Mouse (Mus musculus): ENCODE measurements around the gene Ankrd65. TPM values are rescaled to one million over a fixed set of nuclear protein-coding genes. Genes with fewer than 3 reads are reported as not detected.

Ankrd65 gene
- polyA plus RNA-seq, 1 experiment from 2014 or later, result 0.46 TPM

DNA sequence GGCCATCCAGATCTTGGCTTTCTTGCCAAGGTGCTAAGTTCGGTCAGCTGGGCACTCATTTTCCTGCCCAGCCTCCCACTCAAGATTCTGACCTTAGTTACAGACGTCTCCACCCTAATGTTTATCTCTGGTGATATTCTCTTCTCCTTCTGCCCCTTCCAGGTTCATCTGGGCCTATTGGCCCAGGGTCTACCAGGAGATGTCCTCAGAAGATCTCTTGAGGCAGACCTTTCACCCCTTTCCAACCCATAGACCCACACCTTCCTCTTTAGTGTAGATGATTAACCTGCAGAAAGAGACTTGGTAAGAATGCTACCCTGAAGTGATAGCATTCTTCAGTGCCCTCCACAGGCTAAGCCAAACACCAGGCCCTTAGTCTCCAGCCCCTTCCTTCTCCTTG is 18.5 kb upstream of the Ankrd65 start:
- no peak overlapping the region for H3K9ac ChIP-seq (replicated peaks; ENCODE audit: low read depth, low read length)
- no peak overlapping the region for H3K4me2 ChIP-seq (replicated peaks; ENCODE audit: low read depth, low read length)
- H3K9me3 ChIP-seq (ENCODE audit: control insufficient read depth, low read depth, low read length), result no peaks in the 10 kb centered on the region
- no peaks in the 10 kb centered on the region for H3K27me3 ChIP-seq (ENCODE audit: control insufficient read depth, insufficient read depth, low read length)
- WGBS, result 78% methylated on average over 2 of the region's 2 CpGs
- no peak for ATAC-seq (ENCODE audit: insufficient number of reproducible peaks, insufficient read depth, low FRiP score, low read depth)
- H3K4me3 ChIP-seq (ENCODE audit: low read depth, low read length), result no peak overlapping the region
- peaks cover 25% of the 10 kb centered on the region; the same call in 1 of the 2 replicates for H3K4me1 ChIP-seq (ENCODE audit: control insufficient read depth, insufficient read depth, low read length)
- H3K27ac ChIP-seq (ENCODE audit: low read length), result no peak overlapping the region
- no peaks in the 10 kb centered on the region for H3K36me3 ChIP-seq (ENCODE audit: control insufficient read depth, insufficient read depth, low read length)

DNA sequence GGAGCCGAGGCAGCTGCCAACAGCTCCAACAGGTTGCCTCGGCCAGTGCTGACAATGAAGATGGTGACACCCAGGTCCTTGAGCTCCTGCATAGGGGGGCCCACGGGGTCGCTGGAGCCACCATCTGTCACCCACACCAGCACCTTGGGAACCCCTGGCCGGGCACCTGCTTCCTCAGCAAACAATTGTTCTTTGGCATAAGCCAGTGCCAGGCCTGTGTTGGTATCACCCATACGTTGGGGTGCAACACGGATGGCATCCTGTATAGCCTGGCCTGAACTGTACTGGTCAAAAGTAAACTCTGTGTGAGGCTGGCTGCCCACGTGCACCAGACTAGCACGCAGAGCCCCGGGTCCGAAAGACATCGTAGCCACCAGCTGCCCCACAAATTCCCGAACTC is 17.5 kb upstream of the Ankrd65 start:
- Histone ChIP-seq H3K4me3 (ENCODE audit: low read depth, low read length) (no peak overlapping the region), H3K9ac (replicated peaks; ENCODE audit: low read depth, low read length) (no peak overlapping the region), H3K4me2 (replicated peaks; ENCODE audit: low read depth, low read length) (no peak overlapping the region), H3K27me3 (ENCODE audit: control insufficient read depth, insufficient read depth, low read length) (no peaks in the 10 kb centered on the region), H3K27ac (ENCODE audit: low read length) (no peak overlapping the region), H3K9me3 (ENCODE audit: control insufficient read depth, low read depth, low read length) (no peaks in the 10 kb centered on the region), H3K4me1 (ENCODE audit: control insufficient read depth, insufficient read depth, low read length) (peaks cover 25% of the 10 kb centered on the region; the same call in 1 of the 2 replicates), H3K36me3 (ENCODE audit: control insufficient read depth, insufficient read depth, low read length) (no peaks in the 10 kb centered on the region)
- ATAC-seq (ENCODE audit: insufficient number of reproducible peaks, insufficient read depth, low FRiP score, low read depth), result no peak
- WGBS, result 88% methylated on average over 13 of the region's 13 CpGs

DNA sequence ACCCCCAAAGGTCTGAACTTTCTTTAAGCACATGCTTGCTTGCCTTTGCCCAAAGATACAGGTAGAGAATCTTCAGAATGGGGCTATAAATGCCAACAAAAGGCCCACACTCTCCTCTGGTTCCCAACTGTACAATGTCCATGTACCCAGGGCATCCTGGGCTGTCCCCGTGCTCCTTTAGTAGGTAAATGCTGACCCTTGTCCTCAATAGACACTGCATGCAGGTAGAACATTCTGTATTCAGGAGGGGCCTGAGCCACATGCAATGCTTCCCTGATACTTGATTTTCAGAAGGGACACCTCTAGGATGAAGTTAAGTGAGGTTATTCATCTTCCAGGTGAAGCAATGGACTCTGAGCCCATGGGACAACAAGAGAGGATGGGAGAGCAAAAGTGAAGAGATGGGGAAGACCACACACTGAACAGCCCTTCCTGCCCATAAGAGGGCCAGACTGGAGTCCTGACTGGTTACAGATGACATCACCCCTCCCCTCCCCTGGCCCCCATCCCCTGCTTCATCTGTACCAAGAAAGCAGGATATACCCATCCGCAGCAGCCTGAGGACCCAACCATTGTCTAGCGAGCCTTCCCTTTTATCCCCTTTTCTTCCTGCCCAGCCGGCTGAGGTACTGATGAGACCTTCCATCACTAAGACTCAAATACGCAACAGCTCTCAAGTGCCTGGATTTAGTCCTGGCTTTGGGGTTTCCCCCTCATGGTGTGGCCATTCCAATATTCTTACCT is 16.7 kb upstream of the Ankrd65 start:
- Histone ChIP-seq H3K36me3 (ENCODE audit: control insufficient read depth, insufficient read depth, low read length) (no peaks in the 10 kb centered on the region), H3K27ac (ENCODE audit: low read length) (peak overlapping the region; percentile 52; the same call in 1 of the 2 replicates), H3K9ac (replicated peaks; ENCODE audit: low read depth, low read length) (0 out of 2 replicates have a peak overlapping the region, but pooled peaks have one; percentile 25), H3K27me3 (ENCODE audit: control insufficient read depth, insufficient read depth, low read length) (no peaks in the 10 kb centered on the region), H3K9me3 (ENCODE audit: control insufficient read depth, low read depth, low read length) (no peaks in the 10 kb centered on the region), H3K4me2 (replicated peaks; ENCODE audit: low read depth, low read length) (peak overlapping the region; percentile 80), H3K4me1 (ENCODE audit: control insufficient read depth, insufficient read depth, low read length) (peaks cover 25% of the 10 kb centered on the region; the same call in 1 of the 2 replicates), H3K4me3 (ENCODE audit: low read depth, low read length) (peak overlapping the region; percentile 37)
- WGBS, result 32% methylated on average over 5 of the region's 5 CpGs
- no peak for ATAC-seq (ENCODE audit: insufficient number of reproducible peaks, insufficient read depth, low FRiP score, low read depth)

DNA sequence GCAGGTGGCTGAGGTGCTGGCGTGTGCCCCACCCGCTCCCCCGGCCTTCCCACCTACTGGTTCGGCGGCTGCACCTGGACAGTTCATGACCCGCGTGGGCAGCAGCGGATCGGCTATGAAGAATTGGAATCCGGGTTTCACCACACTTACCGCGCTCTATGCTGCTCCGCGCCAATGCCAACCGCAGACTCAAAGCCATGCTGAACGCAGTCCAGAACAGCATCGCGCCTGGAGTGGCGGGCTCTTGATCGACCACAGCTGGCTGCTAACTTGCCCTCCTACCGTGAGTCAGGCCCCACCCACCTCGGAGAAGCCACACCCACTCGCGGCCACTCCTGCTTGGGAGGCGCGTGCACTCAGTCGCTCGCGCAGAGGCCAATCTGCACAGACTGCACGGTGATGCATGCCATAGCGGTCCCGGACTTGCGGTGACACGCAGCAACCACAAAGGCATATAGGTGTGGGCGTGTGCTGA is 15.9 kb upstream of the Ankrd65 start, which contains the start of gene Vwa1:
Gene Vwa1, minus strand, starts transcription at position 419 of the 475 bp plus-strand sequence.
- Histone ChIP-seq H3K9me3 (ENCODE audit: control insufficient read depth, low read depth, low read length) (no peaks in the 10 kb centered on the region), H3K4me3 (ENCODE audit: low read depth, low read length) (peak within 1 kb of the TSS; percentile 37), H3K36me3 (ENCODE audit: control insufficient read depth, insufficient read depth, low read length) (no peaks in the 10 kb centered on the region), H3K4me1 (ENCODE audit: control insufficient read depth, insufficient read depth, low read length) (peaks cover 22% of the 10 kb centered on the region; the same call in 1 of the 2 replicates), H3K9ac (replicated peaks; ENCODE audit: low read depth, low read length) (0 out of 2 replicates have a peak within 1 kb of the TSS, but pooled peaks have one; percentile 30), H3K4me2 (replicated peaks; ENCODE audit: low read depth, low read length) (peak within 1 kb of the TSS; percentile 80), H3K27ac (ENCODE audit: low read length) (peak within 1 kb of the TSS; percentile 89), H3K27me3 (ENCODE audit: control insufficient read depth, insufficient read depth, low read length) (no peaks in the 10 kb centered on the region)
- peak; percentile 82 for ATAC-seq (ENCODE audit: insufficient number of reproducible peaks, insufficient read depth, low FRiP score, low read depth)
- WGBS, result 2% methylated on average over 35 of the region's 35 CpGs

DNA sequence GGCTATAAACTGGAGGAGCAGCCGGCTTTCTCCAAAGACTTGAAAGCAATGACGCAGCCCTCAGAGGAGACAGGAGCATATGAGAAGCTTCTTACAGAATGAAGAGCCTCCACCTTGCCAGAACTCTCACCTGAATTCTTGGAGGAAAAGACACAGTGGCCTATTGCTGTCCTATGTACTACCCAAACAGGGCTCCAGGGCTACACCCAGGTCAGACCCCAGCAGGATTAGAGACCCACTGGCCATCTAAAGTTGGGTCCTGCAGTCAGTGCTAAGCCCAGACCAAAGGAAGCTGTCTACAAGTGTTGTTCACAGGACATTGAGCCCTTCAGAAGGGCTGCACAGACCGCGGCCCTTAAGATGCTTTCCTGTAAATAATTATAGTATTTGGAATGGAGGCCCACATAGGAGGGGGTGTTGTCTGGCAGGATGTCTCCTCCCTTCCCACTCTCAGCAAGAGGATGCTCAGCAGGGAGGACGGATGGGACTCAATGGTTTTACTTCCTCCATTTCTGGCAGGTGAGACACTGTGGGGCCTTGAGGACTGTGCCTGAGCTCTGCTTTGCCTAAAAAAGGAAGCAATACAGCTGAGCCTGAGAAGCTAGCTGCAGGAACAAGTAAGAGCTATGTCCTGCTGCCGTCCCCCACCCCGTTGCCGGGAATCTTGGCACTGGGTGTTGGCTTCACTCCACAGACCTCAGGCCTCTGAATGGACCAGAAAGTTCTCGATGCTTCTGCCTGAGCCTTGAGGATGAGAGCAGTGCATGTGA is 15.1 kb upstream of the Ankrd65 start:
- Histone ChIP-seq H3K9me3 (ENCODE audit: control insufficient read depth, low read depth, low read length) (no peaks in the 10 kb centered on the region), H3K4me2 (replicated peaks; ENCODE audit: low read depth, low read length) (peak overlapping the region; percentile 80), H3K27me3 (ENCODE audit: control insufficient read depth, insufficient read depth, low read length) (no peaks in the 10 kb centered on the region), H3K4me3 (ENCODE audit: low read depth, low read length) (peak overlapping the region; percentile 37; the same call in 1 of the 2 replicates), H3K27ac (ENCODE audit: low read length) (peak overlapping the region; percentile 89), H3K9ac (replicated peaks; ENCODE audit: low read depth, low read length) (no peak overlapping the region), H3K36me3 (ENCODE audit: control insufficient read depth, insufficient read depth, low read length) (no peaks in the 10 kb centered on the region), H3K4me1 (ENCODE audit: control insufficient read depth, insufficient read depth, low read length) (peaks cover 15% of the 10 kb centered on the region; the same call in 1 of the 2 replicates)
- ATAC-seq (ENCODE audit: insufficient number of reproducible peaks, insufficient read depth, low FRiP score, low read depth), result no peak
- WGBS, result 45% methylated on average over 9 of the region's 9 CpGs

DNA sequence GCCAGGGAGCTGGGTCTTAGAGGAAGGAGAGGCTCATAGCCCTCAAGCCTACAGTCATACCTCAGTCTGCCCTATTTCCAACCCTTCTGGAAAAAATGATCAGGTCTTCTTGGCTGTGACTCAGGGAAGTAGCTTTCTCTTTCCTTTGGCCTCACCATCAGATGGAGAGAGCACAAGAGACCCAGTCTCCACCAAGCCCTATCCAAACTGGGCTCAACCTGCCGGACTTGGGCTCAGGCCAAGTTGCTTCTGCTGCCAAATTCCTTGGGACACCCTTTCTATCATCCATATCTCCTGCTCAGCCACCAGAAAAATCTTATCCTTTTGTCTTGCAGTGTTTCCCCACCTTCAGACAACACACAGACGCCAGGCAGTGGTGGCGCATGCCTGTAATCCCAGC is 14.4 kb upstream of the Ankrd65 start:
- no peaks in the 10 kb centered on the region for H3K36me3 ChIP-seq (ENCODE audit: control insufficient read depth, insufficient read depth, low read length)
- peaks cover 17% of the 10 kb centered on the region; the same call in 1 of the 2 replicates for H3K4me1 ChIP-seq (ENCODE audit: control insufficient read depth, insufficient read depth, low read length)
- H3K9ac ChIP-seq (replicated peaks; ENCODE audit: low read depth, low read length), result no peak overlapping the region
- no peak overlapping the region for H3K4me2 ChIP-seq (replicated peaks; ENCODE audit: low read depth, low read length)
- no peak overlapping the region for H3K4me3 ChIP-seq (ENCODE audit: low read depth, low read length)
- H3K9me3 ChIP-seq (ENCODE audit: control insufficient read depth, low read depth, low read length), result no peaks in the 10 kb centered on the region
- 75% methylated on average over 3 of the region's 3 CpGs for WGBS
- no peaks in the 10 kb centered on the region for H3K27me3 ChIP-seq (ENCODE audit: control insufficient read depth, insufficient read depth, low read length)
- H3K27ac ChIP-seq (ENCODE audit: low read length), result peak overlapping the region; percentile 89; the same call in 1 of the 2 replicates
- no peak for ATAC-seq (ENCODE audit: insufficient number of reproducible peaks, insufficient read depth, low FRiP score, low read depth)

DNA sequence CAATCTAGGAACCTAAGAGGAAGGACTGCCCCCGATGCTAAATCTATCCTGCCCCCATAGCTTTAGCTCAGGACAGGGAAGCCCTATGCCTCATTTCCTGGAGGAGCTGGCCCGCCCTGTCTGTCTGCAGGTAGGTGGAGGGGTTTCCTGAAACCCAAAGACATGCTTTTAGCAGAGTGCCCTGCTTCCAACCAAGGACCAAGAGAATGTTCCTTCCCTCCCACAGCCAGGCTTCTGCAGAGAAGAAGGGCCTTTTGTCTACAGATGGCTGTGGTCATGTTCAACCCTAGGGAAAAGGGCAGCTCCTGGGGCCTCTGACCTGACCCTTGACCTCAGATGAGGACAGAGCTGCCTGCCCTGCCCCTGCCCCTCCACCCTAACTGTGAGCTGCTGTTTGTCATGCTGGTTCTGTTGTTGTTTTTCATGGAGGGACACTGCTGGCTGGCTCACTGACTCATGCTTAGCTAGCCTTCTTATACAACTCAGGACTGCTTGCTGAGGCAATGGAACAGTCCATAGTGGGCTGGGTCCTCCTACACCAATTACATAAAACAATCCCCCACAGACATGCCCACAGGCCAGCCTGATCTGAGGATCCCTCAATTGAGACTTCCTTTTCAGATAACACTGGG is 13.4 kb upstream of the Ankrd65 start:
- H3K36me3 ChIP-seq (ENCODE audit: control insufficient read depth, insufficient read depth, low read length), result no peaks in the 10 kb centered on the region
- no peak for ATAC-seq (ENCODE audit: insufficient number of reproducible peaks, insufficient read depth, low FRiP score, low read depth)
- no peak overlapping the region for H3K4me2 ChIP-seq (replicated peaks; ENCODE audit: low read depth, low read length)
- no peak overlapping the region for H3K4me3 ChIP-seq (ENCODE audit: low read depth, low read length)
- 60% methylated on average over 2 of the region's 2 CpGs for WGBS
- H3K27me3 ChIP-seq (ENCODE audit: control insufficient read depth, insufficient read depth, low read length), result no peaks in the 10 kb centered on the region
- H3K4me1 ChIP-seq (ENCODE audit: control insufficient read depth, insufficient read depth, low read length), result peaks cover 20% of the 10 kb centered on the region; the same call in 1 of the 2 replicates
- peak overlapping the region; percentile 48; the same call in 1 of the 2 replicates for H3K27ac ChIP-seq (ENCODE audit: low read length)
- no peaks in the 10 kb centered on the region for H3K9me3 ChIP-seq (ENCODE audit: control insufficient read depth, low read depth, low read length)
- H3K9ac ChIP-seq (replicated peaks; ENCODE audit: low read depth, low read length), result no peak overlapping the region

DNA sequence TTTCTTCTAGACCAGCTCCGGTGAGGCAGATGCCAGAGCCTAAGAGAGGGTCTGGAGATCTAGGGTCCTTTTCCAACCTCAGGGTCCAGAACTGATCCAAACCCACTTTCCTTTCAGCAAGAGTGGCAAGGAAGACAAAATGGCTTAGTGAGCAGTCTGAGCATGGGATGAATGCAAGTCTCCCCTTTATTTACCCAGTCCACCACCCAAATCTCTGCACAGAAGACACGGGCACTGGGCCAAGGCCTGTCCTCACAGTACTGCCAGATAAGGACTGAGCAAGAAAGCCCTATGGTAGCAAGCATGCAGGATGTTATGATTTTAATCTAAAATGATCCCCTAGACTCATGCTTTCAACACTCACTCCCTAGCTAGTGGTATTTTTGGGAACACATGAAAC is 12.4 kb upstream of the Ankrd65 start:
- H3K9ac ChIP-seq (replicated peaks; ENCODE audit: low read depth, low read length), result no peak overlapping the region
- no peaks in the 10 kb centered on the region for H3K27me3 ChIP-seq (ENCODE audit: control insufficient read depth, insufficient read depth, low read length)
- 73% methylated on average over 2 of the region's 2 CpGs for WGBS
- no peak overlapping the region for H3K4me3 ChIP-seq (ENCODE audit: low read depth, low read length)
- peaks cover 20% of the 10 kb centered on the region; the same call in 1 of the 2 replicates for H3K4me1 ChIP-seq (ENCODE audit: control insufficient read depth, insufficient read depth, low read length)
- no peak for ATAC-seq (ENCODE audit: insufficient number of reproducible peaks, insufficient read depth, low FRiP score, low read depth)
- no peaks in the 10 kb centered on the region for H3K36me3 ChIP-seq (ENCODE audit: control insufficient read depth, insufficient read depth, low read length)
- no peak overlapping the region for H3K4me2 ChIP-seq (replicated peaks; ENCODE audit: low read depth, low read length)
- H3K9me3 ChIP-seq (ENCODE audit: control insufficient read depth, low read depth, low read length), result no peaks in the 10 kb centered on the region
- no peak overlapping the region for H3K27ac ChIP-seq (ENCODE audit: low read length)
